Mouse (Mus musculus) olfactory bulb, adult 2 months (tissue): ENCODE results near the gene Sik1.

Experiments used
- CTCF ChIP-seq: fragments of 200-500 bp; IDR thresholded peaks from 2 replicates; pipeline ENCODE4 v1.5.1; 2012; ENCODE audit warnings: low read depth, mild to moderate bottlenecking, low read length, moderate library complexity; ENCODE audit not compliant: insufficient read depth
- POLR2A ChIP-seq: fragments of 200-500 bp; IDR thresholded peaks from 2 replicates; pipeline ENCODE4 v1.6.1; 2012; ENCODE audit warnings: mild to moderate bottlenecking, low read depth, low read length, moderate library complexity; ENCODE audit not compliant: insufficient read depth

- TF ChIP-seq CTCF, result no peak
- no peak for TF ChIP-seq POLR2A
Measured at GRCm38 (mm10) chr17:31811333-31811732, 44.3 kb downstream of the Sik1 start.
